Mouse (Mus musculus) hindbrain, embryonic 16.5 days (tissue): ENCODE results near the gene Pias4. TPM values are rescaled to one million over a fixed set of nuclear protein-coding genes. Genes with fewer than 3 reads are reported as not detected.
"Not testable (repeated sequence)": the region's sequence is repeated elsewhere in the genome, so short reads cannot be mapped to it uniquely, and the experiment has no call there.

Source experiments
- ATAC-seq: fragments of 200-750 bp; cut with Nextera tagmentation; 2 replicates; pipeline ENCODE4 v1.8.0; 2017; ENCODE audit warnings: moderate TSS enrichment, moderate library complexity
- H3K27ac ChIP-seq: fragments of 300-500 bp; sonication (generic); 2 replicates; pipeline ENCODE4 v1.5.1; 2014; ENCODE audit warnings: low read depth, mild to moderate bottlenecking, control low read depth, low read length, moderate library complexity
- H3K27me3 ChIP-seq: fragments of 300-500 bp; sonication (generic); replicated peaks from 2 replicates; pipeline ENCODE4 v1.6.1; 2014; ENCODE audit warnings: low read length; ENCODE audit not compliant: control insufficient read depth, insufficient read depth
- H3K36me3 ChIP-seq: fragments of 300-500 bp; sonication (generic); 2 replicates; pipeline ENCODE4 v1.6.1; 2014; ENCODE audit warnings: mild to moderate bottlenecking, low read length, moderate library complexity, mixed read lengths; ENCODE audit not compliant: control insufficient read depth, insufficient read depth
- H3K4me1 ChIP-seq: fragments of 300-500 bp; sonication (generic); 2 replicates; pipeline ENCODE4 v1.6.1; 2014; ENCODE audit warnings: low read depth, low read length; ENCODE audit not compliant: control insufficient read depth, insufficient read depth
- H3K4me2 ChIP-seq: fragments of 300-500 bp; sonication (generic); 2 replicates; pipeline ENCODE4 v1.6.1; 2014; ENCODE audit warnings: mild to moderate bottlenecking, low read length, control low read depth, moderate library complexity
- H3K4me3 ChIP-seq: fragments of 300-500 bp; sonication (generic); 2 replicates; pipeline ENCODE4 v1.5.1; 2014; ENCODE audit warnings: mild to moderate bottlenecking, low read length, control low read depth, moderate library complexity
- H3K9ac ChIP-seq: fragments of 300-500 bp; sonication (generic); 2 replicates; pipeline ENCODE4 v1.6.1; 2014; ENCODE audit warnings: low read depth, mild to moderate bottlenecking, control low read depth, low read length, moderate library complexity
- H3K9me3 ChIP-seq: fragments of 300-500 bp; sonication (generic); 2 replicates; pipeline ENCODE4 v1.6.1; 2014; ENCODE audit warnings: mild to moderate bottlenecking, low read length, moderate library complexity; ENCODE audit not compliant: control insufficient read depth
- WGBS: fragments of 180-500 bp; shearing (Covaris S2); extraction: QIAGEN DNeasy Blood & Tissue Kit; methylation state at CpG from one replicate; pipeline ENCODE4 v1.1.7; 2014; 5-methylcytosine and 5-hydroxymethylcytosine counted together
- polyA plus RNA-seq: library from polyadenylated mRNA; unstranded; fragments of >200 nt; fragmentation: Nextera tagmentation; extraction: Ambion mirVana; gene quantifications from 2 replicates; pipeline ENCODE4 v1.2.1, GENCODE M21; 2015

The Pias4 gene
- polyA plus RNA-seq, 1 experiment from 2014 or later, result 47.1 TPM

DNA sequence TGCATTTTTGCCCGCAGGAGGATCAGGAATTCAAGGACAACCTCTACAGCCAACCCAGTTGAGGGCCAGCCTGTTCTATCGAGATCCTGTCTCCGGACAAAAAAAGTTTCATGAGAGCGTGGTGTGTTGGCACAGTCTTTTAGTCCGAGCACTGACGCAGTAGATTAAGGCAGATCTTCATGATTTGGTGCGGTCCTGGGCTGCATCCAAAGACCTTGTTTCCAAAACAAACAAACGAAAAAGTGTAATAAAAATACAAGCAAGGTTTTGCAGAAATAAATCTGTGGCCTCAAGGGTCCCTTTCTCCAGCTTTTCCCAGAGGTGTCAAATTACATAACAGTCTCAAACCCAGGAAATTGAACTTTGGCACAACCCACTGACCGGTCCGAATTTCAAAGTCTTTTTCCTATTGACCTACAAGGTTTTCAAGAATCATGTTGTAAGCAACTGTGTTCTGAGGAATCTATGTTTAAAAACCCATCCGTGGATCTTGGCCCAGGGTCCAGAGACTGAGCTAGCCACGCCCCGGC, 8.3 kb upstream of the Pias4 start:
- H3K9ac ChIP-seq, result peak overlapping the region; percentile 51
- peak overlapping the region; percentile 60 for H3K4me2 ChIP-seq
- peak overlapping the region; percentile 90 for H3K27ac ChIP-seq
- H3K27me3 ChIP-seq, result no peaks in the 10 kb centered on the region
- H3K4me3 ChIP-seq, result peak overlapping the region; percentile 55
- peaks cover 34% of the 10 kb centered on the region for H3K36me3 ChIP-seq
- H3K9me3 ChIP-seq, result no peaks in the 10 kb centered on the region
- 5% methylated on average over 13 of the region's 13 CpGs for WGBS
- H3K4me1 ChIP-seq, result peaks cover 45% of the 10 kb centered on the region
- ATAC-seq, result no peak

DNA sequence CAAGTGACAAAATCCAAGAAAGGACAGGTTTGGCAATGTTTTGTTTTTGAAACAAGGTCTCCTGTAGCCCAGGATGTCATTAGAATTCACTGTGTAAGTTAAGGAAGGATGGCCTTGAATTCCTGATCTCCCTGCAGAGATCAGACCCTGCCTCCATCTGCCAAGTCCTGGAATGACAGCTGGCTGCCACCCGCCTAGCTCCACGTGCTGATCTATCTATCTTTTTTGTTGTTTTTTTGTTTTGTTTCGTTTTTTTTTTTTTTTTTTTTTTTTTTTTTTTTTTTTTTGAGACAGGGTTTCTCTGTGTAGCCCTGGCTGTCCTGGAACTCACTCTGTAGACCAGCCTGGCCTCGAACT, 7.6 kb upstream of the Pias4 start:
- Histone ChIP-seq H3K4me1 (peaks cover 45% of the 10 kb centered on the region), H3K4me2 (peak overlapping the region; percentile 67), H3K4me3 (peak overlapping the region; percentile 38), H3K36me3 (peaks cover 27% of the 10 kb centered on the region), H3K27ac (peak overlapping the region; percentile 93), H3K9ac (peak overlapping the region; percentile 72)
- 10% methylated on average over 4 of the region's 4 CpGs for WGBS
- ATAC-seq, H3K9me3 ChIP-seq, H3K27me3 ChIP-seq: not testable (repeated sequence)

DNA sequence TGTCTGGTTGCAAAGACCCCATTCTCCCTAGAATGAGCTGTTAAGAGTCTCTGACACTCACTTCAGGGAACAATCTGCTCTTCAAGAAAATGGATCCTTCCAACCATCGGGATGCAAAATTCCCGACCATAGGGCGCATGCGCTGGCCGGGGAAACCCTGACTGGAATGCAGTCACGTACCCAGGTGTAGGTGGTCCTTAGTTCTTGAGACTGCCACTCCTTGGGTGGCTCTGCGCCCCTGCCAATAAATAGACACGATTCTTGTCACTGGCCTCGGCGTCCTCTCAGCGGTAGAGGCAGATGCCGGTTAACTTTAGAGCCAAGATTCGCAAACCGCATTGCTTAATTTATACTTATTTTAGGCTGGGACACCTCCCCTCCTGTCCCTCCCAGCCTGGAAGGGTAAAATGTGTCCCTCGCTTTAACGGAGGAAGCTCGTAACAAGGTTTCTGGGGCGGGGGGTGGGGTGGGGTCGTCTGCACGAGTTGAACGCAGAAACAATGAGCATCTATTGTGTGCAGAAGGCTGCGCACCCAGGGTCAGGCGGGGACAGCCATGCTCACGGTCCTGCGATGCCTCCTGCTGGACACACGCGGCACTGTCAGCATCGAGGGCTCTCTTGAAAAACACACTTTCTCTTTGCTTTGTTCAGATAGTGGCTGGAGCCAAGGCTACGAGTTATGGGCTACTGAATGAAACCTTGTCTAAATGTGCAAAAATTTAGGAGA, 7.1 kb upstream of the Pias4 start:
- peak overlapping the region; percentile 38 for H3K4me3 ChIP-seq
- no peaks in the 10 kb centered on the region for H3K9me3 ChIP-seq
- peak; percentile 70 for ATAC-seq
- H3K27ac ChIP-seq, result peak overlapping the region; percentile 93
- no peaks in the 10 kb centered on the region for H3K27me3 ChIP-seq
- peak overlapping the region; percentile 72 for H3K9ac ChIP-seq
- WGBS, result 2% methylated on average over 29 of the region's 29 CpGs
- peak overlapping the region; percentile 67 for H3K4me2 ChIP-seq
- peaks cover 45% of the 10 kb centered on the region for H3K4me1 ChIP-seq
- H3K36me3 ChIP-seq, result peaks cover 22% of the 10 kb centered on the region

DNA sequence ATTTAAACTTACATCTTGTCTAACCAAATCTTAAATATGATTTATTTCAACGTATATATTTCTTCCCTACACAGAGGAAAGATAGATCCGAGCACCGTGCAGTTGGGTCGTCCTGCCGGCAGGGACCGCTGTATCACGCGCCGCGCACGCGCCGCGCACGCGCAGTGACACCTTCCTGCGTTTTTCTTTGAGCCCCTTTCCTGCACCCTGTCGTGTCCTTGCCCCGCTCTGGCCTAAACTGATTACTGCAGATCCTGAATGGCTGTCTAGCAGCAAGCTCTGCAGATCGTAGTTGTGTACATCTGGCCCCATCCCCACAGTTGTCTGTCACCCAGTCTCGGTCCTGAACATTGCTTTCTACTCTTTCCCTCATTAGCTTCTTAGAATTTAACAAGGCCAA, 5.4 kb upstream of the Pias4 start:
- peak overlapping the region; percentile 85 for H3K27ac ChIP-seq
- H3K4me3 ChIP-seq, result peak overlapping the region; percentile 14
- H3K9me3 ChIP-seq, result no peaks in the 10 kb centered on the region
- WGBS, result 6% methylated on average over 21 of the region's 21 CpGs
- peak overlapping the region; percentile 55 for H3K4me2 ChIP-seq
- H3K36me3 ChIP-seq, result peaks cover 6% of the 10 kb centered on the region; the same call in 1 of the 2 replicates
- H3K27me3 ChIP-seq, result no peaks in the 10 kb centered on the region
- peak overlapping the region; percentile 63 for H3K9ac ChIP-seq
- peak; percentile 12 for ATAC-seq
- peaks cover 42% of the 10 kb centered on the region for H3K4me1 ChIP-seq

DNA sequence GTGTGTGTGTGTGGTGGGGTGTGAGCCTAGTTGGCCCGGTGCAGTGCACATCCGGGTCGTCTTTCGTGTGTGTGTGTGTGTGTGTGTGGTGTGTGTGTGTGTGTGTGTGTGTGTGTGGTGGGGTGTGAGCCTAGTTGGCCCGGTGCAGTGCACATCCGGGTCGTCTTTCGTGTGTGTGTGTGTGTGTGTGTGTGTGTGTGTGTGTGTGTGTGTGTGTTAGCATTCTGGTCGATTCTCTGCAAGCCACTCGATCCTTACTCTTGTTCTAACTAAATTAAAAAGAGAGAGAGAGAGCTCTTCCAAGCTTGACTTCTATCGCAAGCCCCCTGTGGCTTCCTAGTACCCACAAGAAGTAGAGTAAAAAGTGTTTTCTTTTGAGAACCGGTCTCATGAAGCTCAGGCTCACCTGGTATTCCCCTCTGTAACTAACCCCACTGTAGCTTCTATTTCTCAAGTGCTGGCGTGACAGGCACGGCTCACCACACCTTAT, 1.7 kb upstream of the Pias4 start:
- not testable (repeated sequence) for ATAC-seq, H3K27ac ChIP-seq, H3K27me3 ChIP-seq, H3K4me3 ChIP-seq, H3K36me3 ChIP-seq, H3K9me3 ChIP-seq, H3K9ac ChIP-seq
- Histone ChIP-seq H3K4me2 (peak overlapping the region; percentile 0; the same call in 1 of the 2 replicates), H3K4me1 (peaks cover 34% of the 10 kb centered on the region)
- WGBS, result 39% methylated on average over 6 of the region's 14 CpGs

DNA sequence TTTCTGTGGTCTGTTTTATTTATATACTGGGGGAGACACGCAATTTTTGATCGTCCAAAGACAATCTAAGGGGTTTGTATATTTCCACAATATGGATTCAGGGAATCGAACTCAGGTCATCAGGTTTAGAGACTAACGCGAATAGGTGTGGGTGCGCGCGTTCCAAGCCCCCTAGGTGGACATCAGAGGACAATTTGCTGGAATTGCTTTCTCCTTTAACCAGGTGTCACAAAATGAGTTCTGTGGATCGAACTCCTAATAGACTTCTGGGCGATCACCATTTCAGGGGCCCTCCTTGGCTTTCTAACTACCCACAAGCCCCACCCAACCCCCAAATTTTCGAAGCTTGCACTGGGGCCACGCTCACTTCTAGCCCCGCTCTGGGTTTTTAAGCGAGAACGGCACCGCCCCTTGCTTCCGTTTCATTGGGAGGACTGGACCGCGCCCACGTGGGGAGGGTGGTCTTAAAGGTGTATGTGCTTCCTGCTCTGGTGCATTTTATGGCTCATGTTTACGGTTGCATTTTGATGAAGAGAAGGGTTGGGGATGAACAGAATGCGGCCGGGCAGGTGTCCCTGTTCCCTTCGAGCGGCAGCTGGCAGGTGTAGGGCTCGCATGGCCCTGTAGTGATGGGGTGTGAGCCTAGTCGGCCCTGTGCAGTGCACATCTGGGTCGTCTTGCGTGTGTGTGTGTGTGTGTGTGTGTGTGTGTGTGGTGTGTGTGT, 960 bp upstream of the Pias4 start:
- ATAC-seq, result peak; percentile 44
- WGBS, result 6% methylated on average over 29 of the region's 29 CpGs

DNA sequence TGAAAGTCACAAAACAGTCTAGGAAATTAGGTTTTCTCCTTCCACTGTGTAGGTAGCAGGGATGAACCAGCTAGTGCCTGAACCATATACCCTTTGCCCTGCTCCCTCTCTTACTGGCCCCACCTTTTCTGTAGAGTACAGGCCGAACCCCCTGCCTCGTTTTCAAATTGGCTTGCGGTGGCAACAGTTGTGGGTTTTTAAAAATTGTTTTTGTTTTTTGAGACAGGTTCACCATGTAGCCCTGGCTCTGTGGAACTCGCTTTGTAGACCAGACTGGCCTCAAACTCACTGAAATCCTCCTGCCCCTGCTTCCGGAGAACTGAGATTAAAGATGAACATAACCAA, 336 bp upstream of the Pias4 start:
- Histone ChIP-seq H3K9me3 (no peaks in the 10 kb centered on the region), H3K27ac (peak overlapping the region; percentile 80), H3K4me2 (peak overlapping the region; percentile 94), H3K27me3 (no peaks in the 10 kb centered on the region), H3K9ac (peak overlapping the region; percentile 64), H3K36me3 (peaks cover 5% of the 10 kb centered on the region; the same call in 1 of the 2 replicates), H3K4me1 (peaks cover 21% of the 10 kb centered on the region), H3K4me3 (peak overlapping the region; percentile 40)
- 5% methylated on average over 5 of the region's 5 CpGs for WGBS
- ATAC-seq, result peak; percentile 49

More for the DNA sequence above, 960 bp upstream of the Pias4 start:
- peak overlapping the region; percentile 40 for H3K4me3 ChIP-seq
- peaks cover under 1% of the 10 kb centered on the region; the same call in 1 of the 2 replicates for H3K36me3 ChIP-seq
- H3K27me3 ChIP-seq, result no peaks in the 10 kb centered on the region
- H3K4me2 ChIP-seq, result peak overlapping the region; percentile 94
- H3K9me3 ChIP-seq, result no peaks in the 10 kb centered on the region
- peaks cover 26% of the 10 kb centered on the region for H3K4me1 ChIP-seq
- H3K9ac ChIP-seq, result peak overlapping the region; percentile 64
- H3K27ac ChIP-seq, result peak overlapping the region; percentile 80

DNA sequence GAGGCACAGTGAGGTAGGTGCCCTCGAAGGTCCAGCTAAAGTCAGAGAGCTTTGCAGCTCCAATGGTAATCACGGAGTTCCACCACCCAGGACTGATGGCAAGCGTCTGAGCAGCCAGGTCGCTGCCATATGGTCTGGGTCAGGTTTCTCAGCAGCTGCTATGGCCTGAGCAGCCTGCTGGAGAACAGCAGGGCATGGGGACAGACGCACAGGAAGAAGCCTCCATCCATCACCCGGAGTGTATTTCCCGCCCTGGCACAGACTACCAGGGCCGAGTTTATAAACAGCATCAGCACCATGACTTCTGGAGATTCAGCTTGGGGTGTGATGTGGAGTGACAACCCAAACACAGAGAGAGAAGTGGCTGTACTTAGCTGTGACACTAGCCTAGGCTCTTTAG, 2.6 kb downstream of the Pias4 start:
- Histone ChIP-seq H3K4me3 (no peak overlapping the region), H3K36me3 (peaks cover 14% of the 10 kb centered on the region; the same call in 1 of the 2 replicates), H3K9me3 (no peaks in the 10 kb centered on the region), H3K27ac (no peak overlapping the region), H3K4me2 (no peak overlapping the region), H3K27me3 (no peaks in the 10 kb centered on the region), H3K9ac (no peak overlapping the region), H3K4me1 (peaks cover 18% of the 10 kb centered on the region)
- 77% methylated on average over 8 of the region's 8 CpGs for WGBS
- no peak for ATAC-seq

DNA sequence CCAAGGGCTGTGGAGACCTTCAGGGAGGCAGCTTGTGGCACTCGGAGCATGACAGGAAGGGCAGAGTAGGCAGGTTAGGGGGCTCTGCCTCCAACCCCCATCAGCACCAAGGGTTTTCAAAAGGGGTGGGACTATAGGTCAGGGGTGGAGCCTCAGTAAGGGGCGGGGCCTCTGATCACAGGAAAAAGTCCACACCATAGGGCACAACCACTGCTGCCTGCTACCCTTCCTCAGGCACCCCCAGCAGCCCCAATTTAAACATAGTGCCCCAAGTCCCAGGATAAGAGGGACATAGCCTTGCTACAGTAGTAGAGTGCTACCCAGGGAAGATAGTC, 5.4 kb downstream of the Pias4 start:
- no peak overlapping the region for H3K4me2 ChIP-seq
- H3K9ac ChIP-seq, result no peak overlapping the region
- no peak overlapping the region for H3K4me3 ChIP-seq
- no peaks in the 10 kb centered on the region for H3K27me3 ChIP-seq
- WGBS, result 71% methylated on average over 2 of the region's 2 CpGs
- H3K36me3 ChIP-seq, result peaks cover 19% of the 10 kb centered on the region
- H3K4me1 ChIP-seq, result peaks cover 13% of the 10 kb centered on the region
- H3K9me3 ChIP-seq, result no peaks in the 10 kb centered on the region
- H3K27ac ChIP-seq, result no peak overlapping the region
- no peak for ATAC-seq
